In genomic region chr7:73421278-73422015, GRCm38 (mm10) we compare ENCODE assay signal across 12 mouse cellular contexts. TPM values are rescaled to one million over a fixed set of nuclear protein-coding genes. Genes with fewer than 3 reads are reported as not detected.
A peak's percentile ranks its signal among the peaks of the same experiment; 100 is the strongest.
DNase-seq lines count a peak whose midpoint lies in the region; ATAC-seq and TF ChIP-seq lines count a peak whose summit lies in the region.
"Had no signal": no experiment of that assay in that cellular context is flagged by ENCODE, and none has a peak within 500 bp of the region (broad histone marks: within the 10 kb centered on the region; RNA-seq: fewer than 3 reads in every experiment).

No protein-coding gene starts in this region.

- H3K4me3 ChIP-seq in gastrocnemius, adult 2 months, result no peak overlapping the region
- H3K4me3 ChIP-seq in MEL (ENCODE audit: control insufficient read depth in 1 of 2, insufficient read depth in 1 of 2, low read depth in 2 of 2, low read length in 2 of 2), result no peak overlapping the region
- no peak overlapping the region for H3K4me3 ChIP-seq in forebrain, embryonic 12.5 days (replicated peaks)
- H3K4me3 ChIP-seq in midbrain, embryonic 10.5 days, result no peak overlapping the region
- no peak overlapping the region for H3K4me3 ChIP-seq in thymus, adult 2 months (ENCODE audit: control insufficient read depth, insufficient read depth, low read length)

- WGBS in forebrain, embryonic 12.5 days, result 63% methylated on average over 9 of the region's 9 CpGs
- 71% methylated on average over 9 of the region's 9 CpGs for WGBS in midbrain, embryonic 10.5 days
- 82% methylated on average over 9 of the region's 9 CpGs for WGBS in thymus, adult 2 months

- H3K27ac ChIP-seq in gastrocnemius, adult 2 months, result peak overlapping the region; percentile 67
- H3K27ac ChIP-seq in MEL (ENCODE audit: control insufficient read depth, low read depth, low read length), result no peak overlapping the region
- peak overlapping the region; percentile 68 for H3K27ac ChIP-seq in forebrain, embryonic 12.5 days
- H3K27ac ChIP-seq in midbrain, embryonic 10.5 days (replicated peaks), result peak overlapping the region; percentile 69
- H3K27ac ChIP-seq in thymus, adult 2 months (ENCODE audit: control insufficient read depth, insufficient read depth, low read length), result no peak overlapping the region
- H3K27ac ChIP-seq: liver, embryonic 14.5 days had no signal

- no peak for TF ChIP-seq CTCF in gastrocnemius, adult 2 months (IDR thresholded peaks at IDR 0.05)
- TF ChIP-seq CTCF in MEL (IDR thresholded peaks at IDR 0.05 in 2 of 3, conservative IDR thresholded peaks at IDR 0.05 in 1 of 3; ENCODE audit: control insufficient read depth in 1 of 3, insufficient read depth in 1 of 3, low read depth in 2 of 3, low read length in 3 of 3, poor library complexity in 1 of 3, severe bottlenecking in 1 of 3), result no peak
- TF ChIP-seq CTCF in thymus, adult 2 months (IDR thresholded peaks at IDR 0.05; ENCODE audit: borderline replicate concordance, control insufficient read depth, extremely low read depth, insufficient read depth, low read length, poor library complexity), result no peak

- intact Hi-C loops in gastrocnemius, adult 2 months (cut with DNase I), result loop anchor here (2.0 kb wide), 3 partner anchors 45 to 1021 kb away; no protein-coding TSS in a partner anchor

- peak; percentile 74 for DNase-seq in gastrocnemius, adult 2 months
- DNase-seq in gastrocnemius, adult 18-20 months (ENCODE audit: low spot score), result no peak
- peak; percentile 43 for DNase-seq in MEL (ENCODE audit: low read depth, low spot score)
- DNase-seq in midbrain, embryonic 10.5 days (ENCODE audit: low spot score), result no peak
- no peak for DNase-seq in thymus, postnatal 10 days (ENCODE audit: low spot score in 2 of 2)
- DNase-seq in thymus, adult 2 months, result no peak
- DNase-seq in layer of hippocampus, postnatal 36 days, result no peak
- DNase-seq: cerebellum, adult 11 months; heart, postnatal 14 days; right cerebral cortex, adult 18-20 months had no signal

- peaks cover 0 to 4% of the 10 kb centered on the region in 2 experiments; a peak in 2 of 4 replicates for H3K36me3 ChIP-seq in MEL (ENCODE audit: control insufficient read depth in 1 of 2, insufficient read depth in 2 of 2, low read length in 2 of 2)
- peaks cover 36% of the 10 kb centered on the region for H3K36me3 ChIP-seq in forebrain, embryonic 12.5 days (replicated peaks)
- peaks cover 56% of the 10 kb centered on the region for H3K36me3 ChIP-seq in midbrain, embryonic 10.5 days
- no peaks in the 10 kb centered on the region for H3K36me3 ChIP-seq in thymus, adult 2 months (ENCODE audit: control insufficient read depth, insufficient read depth, low read length)

- no peaks in the 10 kb centered on the region for H3K79me2 ChIP-seq in MEL (ENCODE audit: control insufficient read depth, insufficient read depth, low read length, poor library complexity)

- H3K27me3 ChIP-seq in MEL (ENCODE audit: control insufficient read depth in 1 of 2, insufficient read depth in 2 of 2, low read length in 2 of 2), result no peaks in the 10 kb centered on the region
- H3K27me3 ChIP-seq in forebrain, embryonic 12.5 days, result no peaks in the 10 kb centered on the region
- H3K27me3 ChIP-seq in midbrain, embryonic 10.5 days (ENCODE audit: low read depth, poor library complexity, severe bottlenecking), result no peaks in the 10 kb centered on the region
- H3K27me3 ChIP-seq in thymus, adult 2 months (ENCODE audit: control insufficient read depth, insufficient read depth, low read length), result no peaks in the 10 kb centered on the region

- TF ChIP-seq RAD21 in MEL (IDR thresholded peaks at IDR 0.05; ENCODE audit: low read depth, low read length), result no peak

- ATAC-seq in forebrain, embryonic 12.5 days (ENCODE audit: low FRiP score), result no peak

- H3K9me3 ChIP-seq in MEL (replicated peaks; ENCODE audit: insufficient read depth, low read length), result no peaks in the 10 kb centered on the region
- no peaks in the 10 kb centered on the region for H3K9me3 ChIP-seq in forebrain, embryonic 12.5 days
- H3K9me3 ChIP-seq in midbrain, embryonic 10.5 days (replicated peaks), result no peaks in the 10 kb centered on the region

- TF ChIP-seq POLR2A in MEL (IDR thresholded peaks at IDR 0.05; ENCODE audit: control insufficient read depth in 1 of 2, insufficient read depth in 1 of 2, low read depth in 1 of 2, low read length in 2 of 2, poor library complexity in 1 of 2), result no peak
- TF ChIP-seq POLR2A in thymus, adult 2 months (IDR thresholded peaks at IDR 0.05; ENCODE audit: control insufficient read depth, extremely low read depth, insufficient read depth, low read length, poor library complexity), result no peak

- H3K9ac ChIP-seq in MEL (ENCODE audit: control insufficient read depth, low read depth, low read length, poor library complexity, severe bottlenecking), result peak overlapping the region; percentile 12; the same call in 1 of the 2 replicates
- no peak overlapping the region for H3K9ac ChIP-seq in forebrain, embryonic 12.5 days
- H3K9ac ChIP-seq: liver, embryonic 14.5 days had no signal

- TF ChIP-seq EP300 in MEL (IDR thresholded peaks at IDR 0.05; ENCODE audit: low read depth in 1 of 2, low read length in 2 of 2), result no peak

- H3K4me1 ChIP-seq in MEL (ENCODE audit: control insufficient read depth in 1 of 2, insufficient read depth in 2 of 2, low read length in 2 of 2), result peaks cover 6 to 13% of the 10 kb centered on the region in 2 experiments
- H3K4me1 ChIP-seq in forebrain, embryonic 12.5 days, result peaks cover 68% of the 10 kb centered on the region
- peaks cover 86% of the 10 kb centered on the region for H3K4me1 ChIP-seq in midbrain, embryonic 10.5 days
- no peaks in the 10 kb centered on the region for H3K4me1 ChIP-seq in thymus, adult 2 months (replicated peaks; ENCODE audit: control insufficient read depth, insufficient read depth, low read length)

- H3K4me2 ChIP-seq in forebrain, embryonic 12.5 days, result no peak overlapping the region

TF ChIP-seq in MEL, 35 proteins besides CTCF, POLR2A, EP300 and RAD21:
- TF ChIP-seq BHLHE40 (IDR thresholded peaks at IDR 0.05; ENCODE audit: borderline replicate concordance, low read depth, low read length) (no peak), SMC3 (IDR thresholded peaks at IDR 0.05; ENCODE audit: low read depth, low read length) (no peak), USF1 (IDR thresholded peaks at IDR 0.05; ENCODE audit: low read depth, low read length) (no peak), POLR2AphosphoS5 (IDR thresholded peaks at IDR 0.05; ENCODE audit: borderline replicate concordance, low read depth, low read length) (no peak), TBP (IDR thresholded peaks at IDR 0.05; ENCODE audit: low read depth, low read length) (no peak), MAX (IDR thresholded peaks at IDR 0.05; ENCODE audit: low read length) (peak; percentile 37; the same call in 1 of the 2 replicates), ELF1 (IDR thresholded peaks at IDR 0.05; ENCODE audit: low read depth, low read length) (no peak), NRF1 (IDR thresholded peaks at IDR 0.05; ENCODE audit: insufficient read depth, low read depth, low read length, poor library complexity, severe bottlenecking) (no peak), USF2 (IDR thresholded peaks at IDR 0.05; ENCODE audit: borderline replicate concordance in 1 of 2, insufficient read depth in 1 of 2, low read depth in 1 of 2, low read length in 2 of 2) (no peak), MYB (IDR thresholded peaks at IDR 0.05; ENCODE audit: low read depth, low read length) (no peak), MEF2A (IDR thresholded peaks at IDR 0.05; ENCODE audit: extremely low read depth, insufficient replicate concordance, low read depth, low read length, poor library complexity, severe bottlenecking) (no peak), GATA1 (IDR thresholded peaks at IDR 0.05; ENCODE audit: low read depth, low read length) (peak; percentile 31; the same call in 1 of the 2 replicates), MAZ (IDR thresholded peaks at IDR 0.05; ENCODE audit: low read depth, low read length) (no peak), ZNF384 (IDR thresholded peaks at IDR 0.05; ENCODE audit: low read depth, low read length) (no peak), MXI1 (IDR thresholded peaks at IDR 0.05; ENCODE audit: low read depth, low read length) (0 out of 2 replicates have a peak, but pooled peaks have one; percentile 8), ETS1 (IDR thresholded peaks at IDR 0.05; ENCODE audit: low read depth, low read length) (no peak), ZMIZ1 (IDR thresholded peaks at IDR 0.05; ENCODE audit: low read depth, low read length) (no peak)

RNA-seq across cellular contexts. Expression of gene Rgma, which starts 46.1 kb away (rescaled TPM):
- total RNA-seq in gastrocnemius, adult 2 months (2021), result 10 to 100 TPM; 46.1 to 52.4 TPM
- 10 to 100 TPM; 42.0 to 54.6 TPM for total RNA-seq in gastrocnemius, adult 18-20 months (2021)
- total RNA-seq in MEL (2012; rRNA removed), result not detected in 2 replicates
- polyA plus RNA-seq in MEL (2012; ENCODE audit: insufficient read depth in 1 of 2, insufficient read length in 2 of 2, low read depth in 1 of 2, low replicate concordance in 2 of 2, missing spikeins in 1 of 2), result not detected
- 37.3 and 42.3 TPM in 2 replicates for polyA plus RNA-seq in forebrain, embryonic 12.5 days (2016; fragmentation: Nextera tagmentation; extraction: Ambion mirVana)
- 51.2 and 65.4 TPM in 2 replicates for polyA plus RNA-seq in midbrain, embryonic 10.5 days (2016; fragmentation: Nextera tagmentation; extraction: Ambion mirVana)
- 13.3 and 13.4 TPM in 2 replicates for polyA plus RNA-seq in thymus, adult 2 months (2012; rRNA removed)
- 10 to 100 TPM; 44.1 to 48.8 TPM for total RNA-seq in layer of hippocampus, postnatal 36 days (2021)

Comparison
In these comparisons a context has a peak if more than half of its experiments do, and no peak if none do; other contexts are left out.
1. DNase-seq: peak in gastrocnemius, adult 2 months (single experiment) and MEL (single experiment); none in gastrocnemius, adult 18-20 months (single experiment), midbrain, embryonic 10.5 days (single experiment), thymus, postnatal 10 days (0 of 2), thymus, adult 2 months (single experiment) and layer of hippocampus, postnatal 36 days (0 of 2).
2. H3K27ac ChIP-seq: peak in gastrocnemius, adult 2 months (single experiment), forebrain, embryonic 12.5 days (single experiment) and midbrain, embryonic 10.5 days (single experiment); none in MEL (single experiment) and thymus, adult 2 months (single experiment).
3. RNA of gene Rgma, which starts 46.1 kb away (total RNA-seq): 42.0 to 54.6 TPM in gastrocnemius, adult 18-20 months, 46.1 to 52.4 TPM in gastrocnemius, adult 2 months and 44.1 to 48.8 TPM in layer of hippocampus, postnatal 36 days; not detected in MEL; every median in the first group is over 10 times any median in the second.